Mouse (Mus musculus): ENCODE measurements around the gene Jaml. TPM values are rescaled to one million over a fixed set of nuclear protein-coding genes. Genes with fewer than 3 reads are reported as not detected.
A peak's percentile ranks its signal among the peaks of the same experiment; 100 is the strongest.

Jaml gene
- polyA plus RNA-seq, 1 experiment, result 3.5 TPM

GRCm38 (mm10) chr9:45049731-45050130, 29.3 kb upstream of the Jaml start:
- Histone ChIP-seq H3K27ac (ENCODE audit: control insufficient read depth, insufficient read depth, low read length) (no peak overlapping the region), H3K4me3 (ENCODE audit: control insufficient read depth, insufficient read depth, low read length) (no peak overlapping the region), H3K4me1 (replicated peaks; ENCODE audit: control insufficient read depth, insufficient read depth, low read length) (no peaks in the 10 kb centered on the region), H3K27me3 (ENCODE audit: control insufficient read depth, insufficient read depth, low read length) (no peaks in the 10 kb centered on the region), H3K36me3 (ENCODE audit: control insufficient read depth, insufficient read depth, low read length) (no peaks in the 10 kb centered on the region)
- 82% methylated on average over 1 of the region's 1 CpGs for WGBS
- no peak for DNase-seq
- TF ChIP-seq POLR2A (IDR thresholded peaks at IDR 0.05; ENCODE audit: control insufficient read depth, extremely low read depth, insufficient read depth, low read length, poor library complexity), result no peak
- TF ChIP-seq CTCF (IDR thresholded peaks at IDR 0.05; ENCODE audit: borderline replicate concordance, control insufficient read depth, extremely low read depth, insufficient read depth, low read length, poor library complexity), result no peak

GRCm38 (mm10) chr9:45050301-45050700, 28.7 kb upstream of the Jaml start:
- no peak overlapping the region for H3K4me3 ChIP-seq (ENCODE audit: control insufficient read depth, insufficient read depth, low read length)
- WGBS, result 90% methylated on average over 2 of the region's 2 CpGs
- H3K36me3 ChIP-seq (ENCODE audit: control insufficient read depth, insufficient read depth, low read length), result no peaks in the 10 kb centered on the region
- no peaks in the 10 kb centered on the region for H3K4me1 ChIP-seq (replicated peaks; ENCODE audit: control insufficient read depth, insufficient read depth, low read length)
- H3K27ac ChIP-seq (ENCODE audit: control insufficient read depth, insufficient read depth, low read length), result no peak overlapping the region
- DNase-seq, result no peak
- TF ChIP-seq CTCF (IDR thresholded peaks at IDR 0.05; ENCODE audit: borderline replicate concordance, control insufficient read depth, extremely low read depth, insufficient read depth, low read length, poor library complexity), result no peak
- no peak for TF ChIP-seq POLR2A (IDR thresholded peaks at IDR 0.05; ENCODE audit: control insufficient read depth, extremely low read depth, insufficient read depth, low read length, poor library complexity)
- H3K27me3 ChIP-seq (ENCODE audit: control insufficient read depth, insufficient read depth, low read length), result no peaks in the 10 kb centered on the region

GRCm38 (mm10) chr9:45055082-45055713, 23.8 kb upstream of the Jaml start, which contains the start of gene Mpzl3:
Mpzl3 (plus strand) TSS chr9:45055186.
- DNase-seq, result peak; percentile 86
- Histone ChIP-seq H3K27me3 (ENCODE audit: control insufficient read depth, insufficient read depth, low read length) (no peaks in the 10 kb centered on the region), H3K4me1 (replicated peaks; ENCODE audit: control insufficient read depth, insufficient read depth, low read length) (peaks cover 9% of the 10 kb centered on the region), H3K27ac (ENCODE audit: control insufficient read depth, insufficient read depth, low read length) (peak within 1 kb of the TSS; percentile 58), H3K36me3 (ENCODE audit: control insufficient read depth, insufficient read depth, low read length) (no peaks in the 10 kb centered on the region), H3K4me3 (ENCODE audit: control insufficient read depth, insufficient read depth, low read length) (peak within 1 kb of the TSS; percentile 59)
- under 1% methylated on average over 33 of the region's 33 CpGs for WGBS
- TF ChIP-seq CTCF (IDR thresholded peaks at IDR 0.05; ENCODE audit: borderline replicate concordance, control insufficient read depth, extremely low read depth, insufficient read depth, low read length, poor library complexity) (0 out of 2 replicates have a peak, but pooled peaks have one; percentile 18), POLR2A (IDR thresholded peaks at IDR 0.05; ENCODE audit: control insufficient read depth, extremely low read depth, insufficient read depth, low read length, poor library complexity) (no peak; the same call in 1 of the 2 replicates)

GRCm38 (mm10) chr9:45058304-45058940, 20.6 kb upstream of the Jaml start:
- no peak overlapping the region for H3K4me3 ChIP-seq (ENCODE audit: control insufficient read depth, insufficient read depth, low read length)
- H3K36me3 ChIP-seq (ENCODE audit: control insufficient read depth, insufficient read depth, low read length), result no peaks in the 10 kb centered on the region
- H3K4me1 ChIP-seq (replicated peaks; ENCODE audit: control insufficient read depth, insufficient read depth, low read length), result peaks cover 16% of the 10 kb centered on the region
- H3K27ac ChIP-seq (ENCODE audit: control insufficient read depth, insufficient read depth, low read length), result peak overlapping the region; percentile 58
- DNase-seq, result peak; percentile 33
- 53% methylated on average over 5 of the region's 5 CpGs for WGBS
- TF ChIP-seq POLR2A (IDR thresholded peaks at IDR 0.05; ENCODE audit: control insufficient read depth, extremely low read depth, insufficient read depth, low read length, poor library complexity) (no peak), CTCF (IDR thresholded peaks at IDR 0.05; ENCODE audit: borderline replicate concordance, control insufficient read depth, extremely low read depth, insufficient read depth, low read length, poor library complexity) (no peak)
- H3K27me3 ChIP-seq (ENCODE audit: control insufficient read depth, insufficient read depth, low read length), result no peaks in the 10 kb centered on the region

- no peaks in the 10 kb centered on the region for H3K36me3 ChIP-seq (ENCODE audit: control insufficient read depth, insufficient read depth, low read length)
- H3K4me3 ChIP-seq (ENCODE audit: control insufficient read depth, insufficient read depth, low read length), result no peak overlapping the region
- TF ChIP-seq CTCF (IDR thresholded peaks at IDR 0.05; ENCODE audit: borderline replicate concordance, control insufficient read depth, extremely low read depth, insufficient read depth, low read length, poor library complexity), result no peak
- no peak for TF ChIP-seq POLR2A (IDR thresholded peaks at IDR 0.05; ENCODE audit: control insufficient read depth, extremely low read depth, insufficient read depth, low read length, poor library complexity)
- H3K27me3 ChIP-seq (ENCODE audit: control insufficient read depth, insufficient read depth, low read length), result no peaks in the 10 kb centered on the region
- no peak overlapping the region for H3K27ac ChIP-seq (ENCODE audit: control insufficient read depth, insufficient read depth, low read length)
- DNase-seq, result no peak
- WGBS, result 87% methylated on average over 7 of the region's 7 CpGs
- H3K4me1 ChIP-seq (replicated peaks; ENCODE audit: control insufficient read depth, insufficient read depth, low read length), result peaks cover 16% of the 10 kb centered on the region
Measured at GRCm38 (mm10) chr9:45060151-45060550, 18.8 kb upstream of the Jaml start.

GRCm38 (mm10) chr9:45062677-45063076, 16.3 kb upstream of the Jaml start:
- WGBS, result 4% methylated on average over 3 of the region's 3 CpGs
- Histone ChIP-seq H3K4me3 (ENCODE audit: control insufficient read depth, insufficient read depth, low read length) (no peak overlapping the region), H3K4me1 (replicated peaks; ENCODE audit: control insufficient read depth, insufficient read depth, low read length) (peaks cover 13% of the 10 kb centered on the region), H3K36me3 (ENCODE audit: control insufficient read depth, insufficient read depth, low read length) (no peaks in the 10 kb centered on the region), H3K27me3 (ENCODE audit: control insufficient read depth, insufficient read depth, low read length) (no peaks in the 10 kb centered on the region), H3K27ac (ENCODE audit: control insufficient read depth, insufficient read depth, low read length) (no peak overlapping the region)
- TF ChIP-seq POLR2A (IDR thresholded peaks at IDR 0.05; ENCODE audit: control insufficient read depth, extremely low read depth, insufficient read depth, low read length, poor library complexity) (no peak), CTCF (IDR thresholded peaks at IDR 0.05; ENCODE audit: borderline replicate concordance, control insufficient read depth, extremely low read depth, insufficient read depth, low read length, poor library complexity) (no peak)
- DNase-seq, result no peak
